Mouse (Mus musculus) lung, adult 18-20 months (tissue): ENCODE measurements around the gene Lpin2.

Source experiments
- DNase-seq, 2 experiments: peaks; one replicate each; pipeline ENCODE4 v3.0.0; 2022; ENCODE audit warnings: mixed read lengths in 2 of 2

The Lpin2 gene

GRCm38 (mm10) chr17:71182211-71182721 lies at the start of gene Lpin2:
TSS of gene Lpin2 (plus strand) at chr17:71182560.
- DNase-seq, result peak; percentile 69 to 82

- no peak for DNase-seq
These were observed 49.4 kb upstream of the Lpin2 start for GRCm38 (mm10) chr17:71132856-71133439.

- no peak for DNase-seq
These were observed 47.9 kb upstream of the Lpin2 start for GRCm38 (mm10) chr17:71134441-71134955.

GRCm38 (mm10) chr17:71135108-71135507 lies 47.3 kb upstream of the Lpin2 start:
- peak; percentile 50 to 59 for DNase-seq

GRCm38 (mm10) chr17:71135866-71136265 lies 46.5 kb upstream of the Lpin2 start:
- DNase-seq, result no peak

- DNase-seq, result no peak
These were observed 45.7 kb upstream of the Lpin2 start for GRCm38 (mm10) chr17:71136384-71137333.

GRCm38 (mm10) chr17:71137334-71137721 lies 45.0 kb upstream of the Lpin2 start:
- DNase-seq, result no peak

GRCm38 (mm10) chr17:71142068-71142467 lies 40.3 kb upstream of the Lpin2 start:
- DNase-seq, result no peak

GRCm38 (mm10) chr17:71143155-71143554 lies 39.2 kb upstream of the Lpin2 start:
- no peak for DNase-seq

GRCm38 (mm10) chr17:71144322-71145116 lies 37.8 kb upstream of the Lpin2 start:
- DNase-seq, result no peak

GRCm38 (mm10) chr17:71145248-71145961 lies 37.0 kb upstream of the Lpin2 start:
- no peak for DNase-seq

GRCm38 (mm10) chr17:71153356-71153755 lies 29.0 kb upstream of the Lpin2 start:
- no peak for DNase-seq

GRCm38 (mm10) chr17:71155271-71155670 lies 27.1 kb upstream of the Lpin2 start:
- no peak for DNase-seq

- peak in 1 of 2 experiments; percentile 55 for DNase-seq
These were observed 23.2 kb upstream of the Lpin2 start for GRCm38 (mm10) chr17:71159152-71159567.

- no peak for DNase-seq
These were observed 22.6 kb upstream of the Lpin2 start for GRCm38 (mm10) chr17:71159720-71160119.

GRCm38 (mm10) chr17:71160244-71160995 lies 21.9 kb upstream of the Lpin2 start:
- DNase-seq, result no peak

GRCm38 (mm10) chr17:71164991-71165390 lies 17.4 kb upstream of the Lpin2 start:
- DNase-seq, result peak; percentile 27 to 52

- no peak for DNase-seq
These were observed 14.1 kb upstream of the Lpin2 start for GRCm38 (mm10) chr17:71168205-71168815.

- no peak for DNase-seq
These were observed 13.5 kb upstream of the Lpin2 start for GRCm38 (mm10) chr17:71168846-71169245.

- no peak for DNase-seq
These were observed 12.7 kb upstream of the Lpin2 start for GRCm38 (mm10) chr17:71169639-71170038.

- DNase-seq, result no peak
These were observed 11.2 kb upstream of the Lpin2 start for GRCm38 (mm10) chr17:71171161-71171560.
